Mouse (Mus musculus) embryo, embryonic 11 days (tissue): Measurements from ENCODE around the gene Krtap9-1.
"Not testable (repeated sequence)": the region's sequence is repeated elsewhere in the genome, so short reads cannot be mapped to it uniquely, and the experiment has no call there.

Experiments
- DNase-seq: peaks from one replicate; pipeline ENCODE4 v3.0.0-alpha.2; 2015

The Krtap9-1 gene

DNA sequence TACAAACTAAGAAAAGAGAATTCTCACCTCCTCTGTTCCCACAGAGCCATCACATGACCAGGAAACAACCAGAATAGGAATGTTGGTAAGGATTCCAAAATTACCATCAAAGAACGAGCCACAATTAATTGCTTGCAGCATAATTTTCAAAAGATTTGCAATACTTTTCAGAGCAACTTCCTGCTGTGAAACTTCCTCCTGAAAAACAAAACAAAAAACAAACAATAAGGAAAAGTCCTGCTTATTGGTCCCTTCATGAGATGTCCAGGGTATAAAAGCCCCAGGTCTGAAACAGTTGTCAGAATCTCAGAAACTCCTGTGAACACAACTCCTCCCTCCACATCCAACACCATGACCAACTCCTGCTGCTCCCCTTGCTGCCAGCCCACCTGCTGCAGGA, at the start of gene Krtap9-1:
Gene Krtap9-1, plus strand, starts transcription at position 301 of the 400 bp plus-strand sequence.
- DNase-seq: not testable (repeated sequence)

DNA sequence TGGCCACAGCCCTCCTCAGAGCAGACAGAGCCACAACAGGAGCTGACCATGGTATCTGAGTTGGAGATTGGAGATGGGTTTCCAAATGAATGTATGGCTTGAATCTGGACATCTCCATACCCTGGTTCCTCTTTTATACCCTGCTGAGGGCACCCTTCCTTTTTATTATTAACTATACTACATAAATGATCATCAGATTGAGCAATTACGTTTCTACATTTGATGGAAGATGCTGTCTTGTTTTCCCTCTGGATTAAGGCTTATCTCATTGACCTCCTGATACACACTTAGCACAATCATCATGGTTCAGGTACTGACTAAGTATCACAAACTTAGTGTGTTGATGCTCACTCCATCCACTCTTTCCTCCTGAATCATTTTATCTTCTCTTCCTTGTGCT, 35.2 kb upstream of the Krtap9-1 start, which contains the start of gene 2300003K06Rik:
Gene 2300003K06Rik, minus strand, starts transcription at position 101 of the 400 bp plus-strand sequence.
- no peak for DNase-seq

DNA sequence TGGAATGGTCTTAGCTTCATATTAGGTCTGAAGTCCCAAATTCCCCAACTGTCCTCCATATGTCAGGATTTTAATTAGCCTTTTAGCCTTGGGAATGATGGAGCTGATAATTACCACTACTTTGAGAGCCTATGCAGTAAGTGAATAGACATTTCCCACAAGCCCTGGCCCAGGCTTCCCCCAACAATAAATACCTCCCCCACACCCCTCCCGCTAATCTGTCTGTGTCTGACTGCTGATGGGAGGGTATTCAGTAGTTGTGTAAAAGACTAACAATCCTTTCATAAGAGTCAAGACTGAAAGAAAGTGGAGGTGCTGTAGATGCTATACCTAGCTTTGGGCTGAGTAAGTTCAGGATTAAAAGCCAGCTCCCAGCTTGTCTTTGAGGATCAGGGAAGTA, 31.0 kb upstream of the Krtap9-1 start:
- DNase-seq: no peak

DNA sequence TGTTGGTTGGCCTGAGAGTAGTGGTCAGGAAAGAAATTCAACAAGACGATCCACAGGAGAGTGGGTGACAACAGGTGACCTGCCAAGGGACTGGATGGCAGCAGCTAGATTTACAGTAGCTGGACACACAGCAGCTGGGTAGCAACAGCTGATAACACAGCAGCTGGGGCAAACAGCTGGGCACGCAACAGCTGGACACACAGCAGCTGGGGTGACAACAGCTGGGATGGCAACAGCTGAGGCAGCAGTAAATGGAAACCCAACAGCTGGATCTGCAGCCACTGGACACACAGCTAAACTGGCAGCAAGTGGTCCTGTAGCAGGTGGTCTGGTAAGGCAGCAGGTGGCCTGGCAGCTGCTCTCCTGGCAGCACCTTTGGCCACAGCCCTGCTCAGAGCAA, 26.4 kb upstream of the Krtap9-1 start:
- DNase-seq: no peak

DNA sequence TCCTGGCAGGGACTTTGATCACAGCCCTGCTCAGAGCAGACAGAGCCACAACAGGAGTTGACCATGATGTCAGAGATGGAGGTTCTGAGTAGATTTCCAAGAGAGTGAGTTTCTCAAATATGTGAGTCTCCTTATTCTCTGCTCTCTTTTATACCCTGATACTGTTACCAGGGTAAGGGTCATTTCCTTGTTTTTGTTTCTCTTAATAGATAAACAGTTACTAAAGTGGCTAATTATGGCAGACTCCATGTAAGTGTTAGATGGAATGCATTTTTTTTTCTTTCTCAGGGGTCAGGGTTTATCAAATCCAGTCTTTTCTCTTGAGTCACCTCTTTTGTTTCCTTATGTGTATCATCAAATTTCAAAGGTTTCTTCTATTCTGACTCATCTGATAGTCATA, 21.7 kb upstream of the Krtap9-1 start, which contains the start of gene Krtap4-16:
Gene Krtap4-16, minus strand, starts transcription at position 101 of the 400 bp plus-strand sequence.
- no peak for DNase-seq

DNA sequence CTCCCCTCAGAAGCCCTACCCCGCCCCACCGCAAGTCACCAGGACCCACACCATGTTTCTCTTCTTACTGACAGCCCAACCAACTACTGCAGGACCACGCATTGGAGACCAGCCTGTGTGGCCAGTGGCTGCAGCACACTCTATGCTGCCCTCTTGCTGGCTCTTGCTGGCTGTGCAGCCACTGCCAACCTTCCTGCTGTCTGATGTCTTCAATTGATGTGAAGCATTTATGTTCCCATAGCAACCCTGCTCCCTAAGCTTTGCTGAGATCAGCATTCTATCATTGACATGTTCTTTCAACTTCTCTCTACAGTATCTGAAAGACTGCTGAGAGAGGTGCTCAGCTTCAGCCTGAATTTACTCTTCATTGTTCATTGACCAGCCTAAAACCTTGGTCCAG, 19.1 kb upstream of the Krtap9-1 start:
- DNase-seq: peak; percentile 47

DNA sequence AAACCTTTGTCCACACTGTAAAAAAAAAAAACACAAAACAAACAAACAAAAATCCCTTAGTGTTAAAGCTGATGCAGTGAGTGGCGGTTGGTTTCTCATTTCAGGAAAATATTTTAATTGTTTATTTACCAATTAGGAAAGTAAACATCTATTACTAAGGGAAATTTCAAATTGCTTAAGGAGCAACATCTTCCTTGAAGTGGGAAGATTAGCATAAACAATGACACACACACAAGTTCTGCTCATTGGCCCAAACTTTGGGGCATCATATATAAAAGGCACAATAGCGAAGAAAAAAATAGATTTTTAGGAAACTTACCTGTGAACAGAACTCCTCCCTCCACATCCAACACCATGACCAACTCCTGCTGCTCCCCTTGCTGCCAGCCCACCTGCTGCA, 15.6 kb upstream of the Krtap9-1 start, which contains the start of gene Gm11568:
Gene Gm11568, plus strand, starts transcription at position 301 of the 400 bp plus-strand sequence.
- DNase-seq: no peak

DNA sequence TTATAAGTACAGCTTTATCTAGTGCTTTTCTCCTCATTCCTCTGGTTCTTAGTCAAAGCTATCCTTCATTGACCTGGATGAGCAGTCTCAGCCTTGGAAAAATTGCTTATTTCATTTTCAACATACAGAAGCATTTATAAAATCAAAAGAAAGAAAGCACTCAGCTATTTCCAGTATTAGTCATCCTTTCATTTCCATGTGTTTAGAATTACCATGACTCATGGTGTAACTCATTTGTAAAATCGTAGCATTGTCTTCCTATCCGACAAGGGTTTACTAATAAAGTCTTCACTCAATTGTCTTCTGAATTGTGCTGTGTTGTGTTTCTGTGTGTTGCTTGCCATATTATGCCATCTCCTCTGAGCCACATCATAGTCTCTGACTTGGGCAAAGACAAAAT, 14.4 kb upstream of the Krtap9-1 start:
- no peak for DNase-seq

DNA sequence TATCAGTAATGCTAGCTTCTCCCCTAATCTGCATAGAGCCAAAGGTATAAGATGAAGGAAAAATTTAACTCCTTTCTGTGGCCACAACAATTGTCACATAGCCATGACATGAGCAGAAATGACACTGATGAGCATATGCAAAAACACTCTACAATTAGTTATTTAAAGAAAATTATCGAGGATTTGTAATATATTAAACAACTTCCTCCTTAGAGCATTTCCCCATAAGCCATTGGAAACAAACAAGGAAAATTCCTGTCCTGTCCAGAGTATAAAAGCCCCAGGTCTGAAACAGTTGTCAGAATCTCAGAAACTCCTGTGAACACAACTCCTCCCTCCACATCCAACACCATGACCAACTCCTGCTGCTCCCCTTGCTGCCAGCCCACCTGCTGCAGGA, 9.0 kb upstream of the Krtap9-1 start, which contains the start of gene Gm11559:
Gene Gm11559, plus strand, starts transcription at position 301 of the 400 bp plus-strand sequence.
- DNase-seq: not testable (repeated sequence)

DNA sequence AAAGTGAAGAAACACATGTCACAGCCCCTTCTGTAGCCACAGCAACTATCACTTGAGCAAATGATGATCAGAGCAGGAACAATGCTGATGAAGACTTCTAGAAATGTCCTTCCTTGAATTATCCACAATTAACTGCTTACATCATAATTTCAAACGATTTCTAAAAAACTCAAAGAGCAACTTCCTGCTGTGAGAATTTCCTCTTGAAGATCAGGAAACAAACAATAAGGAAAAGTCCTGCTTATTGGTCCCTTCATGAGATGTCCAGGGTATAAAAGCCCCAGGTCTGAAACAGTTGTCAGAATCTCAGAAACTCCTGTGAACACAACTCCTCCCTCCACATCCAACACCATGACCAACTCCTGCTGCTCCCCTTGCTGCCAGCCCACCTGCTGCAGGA, 5.7 kb downstream of the Krtap9-1 start, which contains the start of gene Gm11567:
Gene Gm11567, plus strand, starts transcription at position 301 of the 400 bp plus-strand sequence.
- not testable (repeated sequence) for DNase-seq

DNA sequence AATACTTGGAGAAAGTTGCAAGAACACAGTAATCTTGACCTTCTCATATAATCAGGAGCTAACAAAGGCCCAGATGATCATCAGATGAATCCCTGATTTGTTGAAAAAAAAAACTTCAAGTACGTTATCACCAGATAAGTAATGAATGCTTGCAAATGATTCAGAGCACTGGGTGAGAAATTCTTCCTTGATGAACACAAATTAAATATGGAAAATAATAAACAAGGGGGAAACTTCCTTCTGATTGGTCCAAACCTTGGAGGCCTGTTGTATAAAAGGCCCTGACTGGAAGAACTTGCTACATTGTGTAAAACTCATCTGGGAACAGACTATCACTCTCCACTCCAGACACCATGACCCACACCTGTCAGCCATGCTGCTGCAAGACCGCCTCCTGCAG, 34.4 kb downstream of the Krtap9-1 start, which contains the start of gene Krtap31-1:
Gene Krtap31-1, plus strand, starts transcription at position 301 of the 400 bp plus-strand sequence.
- no peak for DNase-seq

DNA sequence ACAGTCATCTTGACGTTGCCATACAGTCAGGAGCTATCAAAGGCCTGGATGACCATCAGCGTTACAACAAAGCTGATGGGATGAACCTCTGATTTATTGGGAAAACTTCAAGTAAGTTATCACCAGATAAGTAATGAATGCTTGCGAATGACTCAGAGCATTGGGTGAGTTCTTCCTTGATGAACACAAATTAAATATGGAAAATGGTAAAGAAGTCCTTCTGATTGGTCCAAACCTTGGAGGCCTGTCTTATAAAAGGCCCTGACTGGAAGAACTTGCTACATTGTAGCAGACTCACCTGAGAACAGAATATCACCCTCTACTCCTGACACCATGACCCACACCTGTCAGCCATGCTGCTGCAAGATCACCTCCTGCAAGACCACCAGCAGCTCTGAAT, 41.3 kb downstream of the Krtap9-1 start, which contains the start of gene Gm11565:
Gene Gm11565, plus strand, starts transcription at position 301 of the 400 bp plus-strand sequence.
- DNase-seq: no peak
